Mouse (Mus musculus) kidney, adult 9 months (tissue): ENCODE results near the gene S100pbp.
A peak's percentile ranks its signal among the peaks of the same experiment; 100 is the strongest.

Experiments
- DNase-seq: peaks from one replicate; pipeline ENCODE4 v3.0.0; 2022

Gene S100pbp

DNA sequence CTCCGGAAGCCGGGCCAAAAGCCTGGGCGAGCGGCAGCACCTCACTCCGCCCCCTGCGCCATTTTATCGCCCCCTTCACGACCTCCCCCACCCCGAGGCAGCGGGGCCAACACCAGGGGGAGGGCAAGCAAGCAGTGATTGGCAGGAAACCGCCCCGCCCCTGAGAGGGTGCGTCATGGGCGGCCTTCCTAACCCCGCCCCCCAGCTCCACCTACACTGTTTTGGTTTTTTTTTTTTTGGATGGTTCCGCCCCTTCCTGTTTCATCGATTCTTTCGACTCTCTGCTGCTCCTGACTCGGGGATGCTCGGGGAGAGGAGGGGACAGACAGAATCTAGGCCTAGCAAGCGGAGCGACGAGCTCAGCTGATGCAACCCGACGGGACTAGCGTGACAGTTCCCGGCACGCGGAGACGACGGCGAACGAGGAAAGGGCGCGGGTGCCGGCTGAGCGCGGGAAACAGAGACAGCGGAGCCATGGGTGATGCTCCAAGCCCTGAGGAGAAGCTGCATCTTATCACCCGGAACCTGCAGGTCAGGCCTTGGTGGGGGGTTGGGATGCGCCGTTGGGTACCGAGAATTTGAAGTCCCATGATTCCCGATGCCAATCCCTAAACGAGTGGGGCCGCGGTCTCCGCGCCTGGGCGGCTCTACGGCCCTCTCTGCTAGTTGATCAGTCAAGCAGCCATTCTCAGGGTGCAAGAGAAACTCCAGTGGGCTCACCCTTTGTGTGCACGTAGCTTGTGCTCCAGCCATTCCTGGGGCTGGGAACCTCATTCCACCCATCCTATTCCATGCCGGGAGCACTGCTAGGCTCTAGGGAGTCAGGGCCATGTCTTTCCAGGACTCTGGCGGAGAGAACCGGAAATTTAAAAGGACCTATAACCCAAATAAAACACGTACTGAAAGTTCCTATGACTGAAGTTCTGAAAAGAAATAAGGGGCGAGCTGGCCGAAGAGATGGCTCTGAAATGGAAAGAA lies at the start of gene S100pbp, which contains the start of gene Yars:
S100pbp (minus strand) TSS at position 186 of the 978 bp plus-strand sequence.
Yars (plus strand) TSS at position 219 of the 978 bp plus-strand sequence.
- DNase-seq: peak; percentile 99

DNA sequence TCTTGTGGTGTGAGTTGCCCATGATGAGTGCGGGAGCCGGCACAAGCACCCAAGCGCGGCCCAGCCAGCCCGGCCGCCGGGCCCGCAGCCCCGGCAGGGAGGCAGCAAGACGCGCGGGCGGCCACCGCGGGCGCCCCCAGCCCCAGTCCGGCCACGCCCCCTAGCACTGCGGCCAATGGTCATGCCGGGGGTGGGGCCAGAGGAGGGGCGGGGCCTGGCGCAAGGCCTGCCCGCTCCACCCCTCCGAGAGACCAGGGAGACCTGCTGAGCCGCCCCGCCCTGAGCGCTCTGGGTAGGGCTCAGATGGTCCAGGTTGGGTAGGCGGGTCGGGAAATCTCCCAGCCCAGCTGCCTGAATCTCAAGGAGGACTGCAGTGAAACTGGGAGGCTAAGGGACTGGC lies 49.5 kb upstream of the S100pbp start:
- peak; percentile 78 for DNase-seq

DNA sequence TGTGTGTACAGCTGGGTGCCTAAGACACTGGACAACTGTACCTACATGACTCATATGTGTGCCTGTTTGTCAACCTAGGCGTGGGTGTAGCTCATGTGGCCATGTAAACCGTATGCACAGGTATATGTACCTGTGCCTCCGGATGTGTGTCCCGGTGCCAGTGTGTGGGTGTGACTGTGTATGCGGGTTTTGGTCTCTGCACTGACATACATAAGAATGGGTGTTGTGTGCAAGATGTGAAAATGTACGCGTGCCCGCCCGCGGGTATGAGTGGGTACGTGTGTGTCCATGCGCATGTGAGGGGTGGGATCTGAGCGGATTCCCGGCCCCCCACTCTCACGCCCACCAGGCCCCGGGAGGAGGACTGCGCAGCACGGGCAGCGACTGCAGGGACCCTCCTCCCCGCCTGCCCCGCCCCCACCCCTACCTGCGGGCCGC lies 49.1 kb upstream of the S100pbp start:
- no peak for DNase-seq

DNA sequence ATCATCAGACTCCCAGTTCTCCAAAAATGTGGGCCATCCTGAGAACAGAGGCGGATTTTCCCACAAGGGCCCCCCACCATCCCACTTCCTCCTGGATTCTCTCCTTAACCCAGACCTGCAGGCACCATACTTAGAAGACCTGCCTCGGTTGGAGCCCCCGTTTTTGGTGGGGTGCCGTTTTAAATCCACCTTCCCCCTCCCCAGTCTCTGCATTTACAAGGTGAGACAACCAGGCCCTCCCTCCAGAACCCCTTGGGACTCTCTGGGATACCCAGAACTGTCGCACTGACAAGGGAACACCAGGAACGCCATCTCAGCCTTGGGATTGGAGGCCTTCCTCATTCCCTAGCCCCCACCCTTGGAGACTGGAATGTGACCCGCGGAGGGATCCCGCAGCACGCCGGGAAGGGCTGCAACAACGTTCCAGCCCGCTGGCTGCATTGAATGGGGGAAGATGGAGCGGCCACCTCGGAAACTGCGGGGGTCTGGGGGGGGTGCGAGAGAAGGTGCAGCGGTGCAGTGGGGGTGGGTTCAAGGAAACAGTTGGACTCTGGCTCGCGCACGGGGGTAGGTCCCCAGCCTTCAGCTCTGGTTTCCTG lies 48.4 kb upstream of the S100pbp start:
- DNase-seq: no peak

DNA sequence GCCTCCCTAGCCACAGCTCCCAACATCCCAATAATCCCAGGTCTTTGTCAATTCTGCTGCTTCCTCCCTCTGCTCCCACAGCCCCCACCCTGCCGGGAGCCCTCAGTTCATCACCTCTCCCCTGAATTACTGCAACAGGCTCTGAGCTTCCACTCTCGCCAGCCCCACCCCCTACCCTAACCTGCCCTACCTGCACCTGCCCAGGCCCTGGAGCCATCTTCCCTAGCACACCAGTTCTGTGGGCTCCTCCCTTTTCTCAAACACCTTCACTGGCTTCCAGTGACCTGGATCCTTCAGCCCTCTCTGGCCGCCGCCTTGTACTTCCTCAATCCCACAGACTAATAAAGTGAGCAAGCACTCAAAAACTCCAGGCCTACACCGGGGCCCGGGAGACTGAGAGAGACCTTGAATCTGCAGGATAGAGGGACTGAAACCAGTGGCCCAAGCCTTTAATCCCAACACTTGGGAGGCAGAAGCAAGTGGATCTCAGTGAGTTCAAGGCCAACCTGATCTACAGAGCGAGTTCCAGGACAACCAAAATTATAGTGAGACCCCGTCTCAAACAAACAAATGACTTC lies 46.8 kb upstream of the S100pbp start:
- no peak for DNase-seq

DNA sequence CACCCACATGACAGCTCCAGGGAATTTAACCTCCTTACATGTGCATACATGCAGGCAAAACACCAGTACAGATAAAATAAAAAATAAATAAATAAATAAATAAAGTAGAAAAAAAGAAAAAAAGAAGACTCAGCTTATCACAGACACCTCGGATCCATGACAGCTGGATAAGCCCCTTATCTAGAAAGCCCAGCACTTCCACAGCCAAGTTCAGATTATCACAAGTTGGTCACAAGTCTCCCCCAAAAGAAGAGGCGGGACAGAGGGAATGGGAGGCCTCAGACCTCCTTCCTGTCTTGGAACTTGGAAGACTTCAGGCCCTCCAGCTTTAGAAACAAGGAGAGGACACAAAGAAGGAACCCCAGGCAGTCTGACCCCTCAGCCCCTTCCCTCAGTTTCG lies 45.6 kb upstream of the S100pbp start:
- DNase-seq: no peak

DNA sequence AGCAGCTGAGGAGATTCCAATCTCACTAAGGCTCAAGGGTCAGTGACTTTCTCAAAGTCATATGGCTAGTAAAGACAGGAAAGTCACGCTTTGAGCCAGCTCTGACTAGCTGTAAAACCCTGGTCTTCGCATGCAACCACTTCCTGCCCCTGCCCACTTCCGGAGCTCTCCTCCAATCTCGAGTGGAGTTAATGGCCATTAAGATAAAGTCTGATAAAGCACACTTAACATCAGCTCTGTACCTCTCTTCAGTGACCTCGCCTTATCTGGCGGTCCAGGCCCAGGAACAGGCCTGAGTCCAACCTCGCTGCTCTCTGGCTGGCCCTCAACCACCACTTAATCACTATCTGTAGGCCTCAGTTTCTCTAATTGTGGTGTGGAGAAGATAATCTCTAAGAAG lies 45.0 kb upstream of the S100pbp start:
- DNase-seq: peak; percentile 57

DNA sequence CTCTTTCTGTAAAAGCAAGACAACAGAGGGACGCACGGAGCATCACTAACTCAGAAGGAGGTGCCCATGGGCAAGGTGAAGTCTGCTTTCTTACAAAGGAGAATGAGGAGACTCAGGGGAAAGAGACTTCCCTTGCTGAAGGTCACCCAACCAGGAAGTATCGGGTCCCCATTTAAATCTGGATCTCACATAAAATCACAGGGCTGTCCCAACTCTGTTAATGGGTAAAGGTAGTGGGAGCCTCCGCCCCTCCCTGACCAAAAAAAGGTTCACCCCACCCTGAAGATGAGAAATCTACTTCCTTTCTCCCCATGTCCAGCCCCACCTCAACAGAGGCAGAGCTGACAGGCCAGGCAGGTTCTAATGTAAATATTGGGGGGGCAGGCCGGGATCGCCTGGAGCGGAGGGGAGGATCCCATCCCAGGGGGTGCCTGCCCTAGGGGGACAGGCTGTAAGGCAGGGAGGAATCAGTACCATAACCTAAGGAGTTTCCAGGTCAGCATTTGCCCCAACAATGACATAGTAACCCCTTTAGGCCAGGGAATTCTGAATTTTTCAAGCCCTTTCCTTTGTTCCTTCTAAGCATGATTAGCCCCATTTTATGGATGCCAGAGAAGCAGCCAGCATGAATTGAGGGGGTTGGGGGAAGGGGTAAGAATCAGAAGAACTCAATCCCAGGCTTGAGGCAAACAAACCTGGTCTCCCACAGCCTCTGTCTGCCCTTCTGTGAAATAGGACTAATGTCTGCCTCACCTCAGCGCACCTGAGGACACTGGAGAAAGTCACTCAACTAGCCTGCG lies 43.2 kb upstream of the S100pbp start:
- DNase-seq: no peak

DNA sequence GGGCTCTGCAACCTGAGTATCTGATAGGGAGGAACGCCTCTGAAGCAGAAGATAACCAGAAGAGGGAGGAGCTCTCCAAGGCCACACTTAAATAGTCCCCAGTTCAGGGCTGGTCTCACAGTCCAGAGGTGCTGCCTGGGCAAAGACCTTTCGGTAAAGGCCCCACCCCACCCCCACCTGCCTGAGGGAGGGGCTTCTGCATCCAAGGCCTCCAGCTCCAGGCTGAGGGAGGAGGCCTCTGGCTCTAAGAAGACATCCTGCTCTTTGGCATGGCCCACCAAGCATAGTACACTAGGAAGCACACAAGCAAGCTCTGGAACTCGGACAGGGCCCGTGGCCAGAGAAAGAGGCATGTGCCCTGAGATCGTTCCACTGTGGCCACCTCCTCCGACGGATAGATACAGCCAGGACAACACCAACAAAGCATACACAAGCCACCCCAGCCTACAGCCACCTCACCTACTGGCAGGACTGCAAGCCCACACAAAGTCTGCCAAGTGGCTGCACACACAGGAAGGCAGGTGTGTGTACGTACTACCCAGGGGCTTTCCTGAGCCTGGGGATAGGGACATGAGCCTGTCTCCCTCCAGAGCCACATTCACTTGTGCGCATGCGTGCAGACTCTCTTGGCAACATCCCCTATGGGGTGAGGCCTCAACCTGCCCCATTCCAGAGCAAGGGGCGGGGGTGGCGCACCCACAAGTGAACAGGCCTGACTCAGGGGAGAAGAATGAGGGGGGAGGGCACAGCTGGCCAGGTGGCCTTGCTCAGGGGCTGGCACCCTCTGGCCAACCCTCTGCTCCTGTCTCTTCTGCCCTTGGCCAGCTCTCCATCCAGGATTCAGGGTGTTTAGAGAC lies 42.3 kb upstream of the S100pbp start:
- peak; percentile 69 for DNase-seq

DNA sequence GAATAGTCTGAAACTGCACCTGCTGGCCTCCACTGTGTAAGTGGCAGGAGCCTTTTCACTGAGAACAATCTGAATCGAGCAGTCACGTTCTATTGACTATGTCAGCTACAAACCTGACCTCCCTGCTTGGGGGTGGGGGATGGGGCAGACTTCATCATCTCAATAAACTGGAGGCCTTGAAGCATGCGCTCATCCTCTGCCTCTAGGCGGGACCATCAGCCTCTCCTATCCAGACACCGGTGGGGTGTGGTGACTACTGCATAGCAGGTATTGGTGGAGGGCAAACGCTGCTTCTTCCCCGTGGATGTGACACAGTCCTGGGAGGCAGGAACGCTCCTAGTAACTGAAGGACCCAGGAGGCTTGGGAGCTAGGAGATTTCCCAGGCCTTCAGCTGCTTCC lies 41.4 kb upstream of the S100pbp start:
- no peak for DNase-seq

DNA sequence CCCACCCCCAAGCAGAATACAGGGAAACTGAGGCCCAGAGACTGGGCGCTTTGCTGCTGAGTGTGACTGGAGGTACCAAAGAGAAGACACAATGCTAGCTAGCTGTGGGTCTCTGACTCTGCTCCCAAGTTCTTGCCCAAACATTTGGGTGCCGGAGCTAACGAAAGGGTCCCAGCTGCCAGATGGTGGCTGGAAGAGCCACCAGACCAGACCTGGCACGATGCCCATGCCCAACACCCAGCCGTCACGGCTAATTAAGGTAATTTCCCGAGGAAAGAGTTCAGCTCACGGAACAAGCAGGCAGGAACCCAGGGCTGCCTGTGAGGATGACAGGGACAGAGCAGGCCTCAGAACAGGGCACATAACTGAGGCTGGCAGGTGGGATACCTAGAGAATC lies 38.5 kb upstream of the S100pbp start:
- DNase-seq: no peak

DNA sequence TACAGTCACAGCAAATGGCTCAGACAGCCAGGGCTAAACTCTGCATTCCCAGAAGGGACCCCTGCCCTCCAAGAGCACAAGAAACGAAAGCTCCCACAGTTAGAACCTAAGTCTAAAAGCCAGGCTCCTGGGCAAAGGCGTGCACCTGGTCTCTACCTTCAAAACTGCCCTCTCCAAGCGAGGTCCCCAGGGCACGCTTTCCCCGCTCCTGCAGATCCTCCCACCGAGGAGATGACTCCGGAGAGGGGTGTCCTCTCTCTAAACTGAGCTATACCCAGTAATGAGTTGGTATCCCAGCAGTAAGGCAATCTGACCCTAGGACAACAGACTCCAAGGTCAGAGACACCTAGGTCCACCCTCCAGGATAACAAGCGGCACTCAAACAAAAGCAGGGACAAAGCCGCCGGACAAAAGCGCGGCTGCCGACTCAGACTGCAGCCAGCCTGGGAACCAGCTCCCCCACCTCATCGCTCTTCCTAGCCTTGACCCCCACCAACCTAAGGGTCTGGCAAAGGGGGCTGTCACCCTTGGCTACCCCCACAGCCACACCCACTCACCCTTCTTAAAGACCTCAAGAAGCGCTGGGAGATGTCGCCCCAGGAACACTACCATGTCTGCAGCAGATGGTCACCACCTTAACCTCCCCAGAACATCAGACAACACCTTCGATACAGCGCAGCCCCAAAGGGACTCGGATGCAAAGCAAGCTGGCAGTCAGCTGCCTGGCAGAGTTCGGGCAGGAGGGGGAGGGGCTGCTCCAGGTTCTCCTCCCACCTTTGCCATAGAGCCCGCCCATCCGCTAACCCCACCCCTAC lies 37.9 kb upstream of the S100pbp start:
- peak; percentile 40 for DNase-seq

DNA sequence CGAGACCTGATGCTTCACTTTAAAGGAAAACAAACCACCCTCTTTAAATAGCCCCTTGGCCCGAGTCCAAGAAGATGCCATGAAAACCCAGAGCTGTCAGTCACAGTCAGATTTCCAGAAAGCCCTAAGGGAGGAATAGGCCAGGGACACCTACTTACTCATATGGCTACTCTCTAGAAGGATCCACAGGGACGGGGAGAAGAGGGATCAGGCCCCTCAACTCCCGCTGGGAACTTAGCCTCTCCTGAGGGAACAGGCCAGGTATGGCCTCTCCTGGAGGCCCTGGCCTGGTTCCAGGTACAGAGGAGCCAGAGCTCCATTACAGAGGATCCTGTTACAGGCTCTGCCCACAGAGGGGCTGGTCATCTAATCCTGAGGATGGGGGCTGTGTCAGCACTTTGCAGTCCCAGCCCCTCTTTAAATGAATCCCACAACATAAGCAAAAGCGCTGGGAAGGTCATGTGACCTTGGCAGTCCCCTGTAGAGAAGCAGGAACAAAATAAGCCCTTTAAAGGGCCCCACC lies 37.0 kb upstream of the S100pbp start:
- DNase-seq: peak; percentile 62

DNA sequence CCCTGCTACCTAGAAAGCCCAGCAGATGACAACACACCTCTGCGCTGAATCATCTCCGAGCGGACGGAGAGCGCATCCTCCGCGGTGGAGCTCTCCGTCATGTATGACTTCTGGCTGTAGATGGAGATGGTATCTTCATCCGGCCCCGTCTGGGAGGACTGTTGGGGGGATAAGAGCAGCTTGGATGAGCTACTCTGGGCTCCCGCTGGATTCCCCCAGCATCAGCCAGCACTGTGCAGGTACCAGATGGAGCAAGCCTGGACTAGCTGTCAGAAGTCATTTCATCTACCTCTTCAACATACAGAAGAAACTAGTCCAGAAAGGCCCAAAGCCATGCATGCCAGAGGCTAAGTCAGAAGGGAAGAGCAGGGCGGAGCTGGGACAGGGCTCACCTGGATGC lies 35.8 kb upstream of the S100pbp start:
- no peak for DNase-seq

DNA sequence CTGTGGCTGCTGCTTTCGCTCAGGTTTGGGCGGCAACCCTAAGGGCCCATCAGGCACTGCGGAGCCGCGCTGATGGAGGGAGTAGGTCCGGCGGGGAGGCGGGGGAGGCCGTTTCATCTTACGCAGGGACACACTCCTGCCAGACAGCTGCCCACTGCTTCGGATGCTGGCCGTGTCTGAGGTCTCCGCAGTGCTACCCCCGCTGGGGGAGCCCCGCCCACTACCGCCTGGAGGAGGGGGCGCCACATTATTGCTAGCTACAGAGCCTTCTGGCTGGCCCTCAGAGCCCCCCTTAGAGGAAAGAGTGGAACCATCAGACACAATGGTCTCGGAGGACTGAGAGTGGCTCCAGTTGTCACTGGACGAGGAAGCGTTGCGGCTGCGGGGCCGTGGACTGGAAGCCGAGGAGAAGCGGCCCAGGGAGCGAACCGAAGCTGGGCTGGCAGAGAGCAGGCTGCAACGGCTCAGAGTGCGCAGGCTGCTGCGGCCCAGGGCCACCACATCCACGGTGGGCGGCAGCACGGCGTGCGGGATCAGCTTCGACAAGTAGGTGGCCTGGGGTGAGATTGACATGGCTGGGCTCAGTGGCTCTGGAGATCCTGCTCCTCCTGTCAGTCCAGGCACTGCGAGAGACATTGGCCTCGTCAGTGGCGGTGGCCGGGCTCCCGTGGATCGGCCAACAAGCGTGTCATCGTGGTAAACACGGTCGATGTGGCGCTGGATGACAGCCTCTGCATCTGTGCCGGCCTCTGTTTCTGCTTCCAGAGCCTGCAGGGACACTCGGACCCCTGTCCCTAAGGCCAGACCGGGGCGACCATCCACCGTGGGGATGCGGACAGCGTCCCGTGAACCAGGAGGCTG lies 34.1 kb upstream of the S100pbp start:
- no peak for DNase-seq

DNA sequence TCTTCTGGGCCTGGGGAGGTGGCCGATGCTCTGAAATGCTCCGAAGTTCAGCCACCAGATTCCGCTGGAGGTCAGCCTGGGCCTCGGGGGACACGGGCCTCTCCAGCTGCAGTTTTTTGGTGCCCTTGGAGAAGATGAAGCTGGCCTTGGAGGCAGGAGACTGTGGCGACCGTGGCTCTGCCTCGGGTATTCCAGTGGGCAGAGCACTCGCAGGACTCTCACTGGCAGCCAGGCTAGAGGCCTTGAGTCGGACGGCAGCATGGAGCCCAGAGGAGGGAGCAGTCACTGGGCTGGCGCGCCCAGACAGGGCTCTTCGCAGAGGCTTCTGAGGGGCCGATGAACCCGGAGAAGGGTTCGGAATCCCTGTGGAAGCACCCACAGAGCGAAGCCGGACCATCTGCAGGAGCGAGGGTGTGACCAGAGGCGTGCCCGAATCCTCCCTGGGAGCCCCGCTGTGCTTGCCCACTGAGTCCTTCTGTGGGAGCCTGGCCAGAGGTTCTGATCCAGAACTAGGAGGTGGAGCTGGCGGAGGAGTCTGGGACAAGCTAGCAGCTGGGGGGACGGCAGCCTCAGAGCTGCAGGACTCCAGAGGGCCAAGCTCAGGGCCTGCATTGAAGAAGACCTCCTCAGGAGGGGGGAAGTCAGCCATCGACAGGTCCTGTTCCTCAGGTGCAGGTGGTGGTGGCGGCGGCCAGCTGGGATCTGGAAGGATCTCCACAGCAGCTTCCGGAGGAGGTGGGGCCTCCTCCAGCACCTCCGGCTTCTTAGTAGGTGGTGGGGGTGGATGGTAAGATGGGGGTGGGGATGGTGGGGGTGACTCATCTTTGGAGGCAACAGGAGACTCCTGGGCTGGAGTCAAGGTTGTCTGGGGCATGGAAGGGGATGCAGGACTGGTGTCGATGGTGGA lies 32.7 kb upstream of the S100pbp start:
- DNase-seq: no peak

DNA sequence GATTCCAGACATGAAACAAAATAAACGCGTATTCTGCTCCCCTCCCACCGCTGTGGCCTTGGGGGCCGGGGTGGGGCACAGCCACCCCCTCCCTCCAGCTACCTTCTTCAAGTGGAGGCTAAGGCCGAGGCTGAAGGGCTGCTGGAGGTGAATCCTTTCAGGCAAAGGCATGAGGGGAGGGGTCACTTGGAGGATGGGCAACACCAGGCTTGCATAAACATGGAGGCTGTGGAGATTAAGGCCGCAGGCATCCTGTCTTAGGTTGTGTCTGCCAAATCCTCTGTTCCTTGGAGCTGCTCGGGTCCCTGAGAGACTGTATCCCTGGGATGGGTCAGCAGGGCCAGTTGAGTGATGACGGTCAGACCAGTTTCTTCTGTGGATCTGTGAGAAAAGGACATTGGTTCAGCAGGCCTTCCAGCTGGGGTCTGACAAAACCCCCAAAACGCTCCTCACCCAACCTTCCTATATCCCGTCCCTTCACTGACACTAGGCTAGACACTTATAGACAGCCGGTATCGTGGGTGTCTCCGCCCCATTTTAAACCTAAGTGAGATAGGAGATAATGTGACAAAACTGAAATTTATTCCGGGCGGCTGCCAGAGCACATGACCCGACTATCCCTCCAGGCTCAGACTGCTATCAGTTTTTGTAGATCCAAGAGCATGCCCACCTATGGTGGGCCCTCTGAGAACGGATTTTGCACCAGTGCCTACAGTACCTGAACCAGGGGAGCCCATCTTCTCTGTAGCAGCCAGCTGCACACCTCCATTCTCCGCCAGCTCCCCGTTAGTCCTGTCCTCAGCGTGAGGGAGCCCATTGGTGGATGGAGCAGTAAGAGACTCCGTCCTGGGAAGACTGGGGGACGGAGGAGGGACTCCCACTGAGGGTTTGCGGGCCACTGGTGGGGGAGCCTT lies 31.8 kb upstream of the S100pbp start:
- no peak for DNase-seq
